Mouse (Mus musculus): Measurements from ENCODE around the gene Mamstr.

Gene Mamstr

DNA sequence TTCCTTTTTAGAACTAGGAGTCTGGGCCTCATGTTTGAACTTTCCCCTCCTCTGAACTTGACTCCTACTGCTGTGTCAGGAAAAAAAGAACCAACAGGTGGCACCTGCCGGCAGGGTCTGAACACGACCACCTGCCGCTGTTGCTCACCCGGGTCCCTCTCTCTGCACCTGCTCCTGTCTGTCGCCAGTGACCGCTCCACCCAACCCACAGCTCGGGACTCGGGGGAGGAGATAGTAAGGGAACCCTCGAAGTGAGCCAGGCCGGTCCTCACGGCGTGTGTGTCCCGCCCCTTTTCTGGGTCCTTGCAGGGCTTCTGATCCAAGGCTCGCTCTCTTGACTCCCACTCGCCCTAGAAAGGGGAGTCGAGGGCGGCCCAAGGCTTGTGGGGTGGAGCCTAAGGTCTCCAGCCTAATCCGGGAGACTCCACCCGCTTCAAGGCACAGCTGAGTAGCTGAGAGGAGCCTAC is at the start of gene Mamstr:
Gene Mamstr (plus strand): TSS at position 417 of the 467 bp plus-strand sequence.
- DNase-seq, result no peak

GRCm38 (mm10) chr7:45590874-45591273 is 48.9 kb upstream of the Mamstr start:
- no peak for DNase-seq

DNA sequence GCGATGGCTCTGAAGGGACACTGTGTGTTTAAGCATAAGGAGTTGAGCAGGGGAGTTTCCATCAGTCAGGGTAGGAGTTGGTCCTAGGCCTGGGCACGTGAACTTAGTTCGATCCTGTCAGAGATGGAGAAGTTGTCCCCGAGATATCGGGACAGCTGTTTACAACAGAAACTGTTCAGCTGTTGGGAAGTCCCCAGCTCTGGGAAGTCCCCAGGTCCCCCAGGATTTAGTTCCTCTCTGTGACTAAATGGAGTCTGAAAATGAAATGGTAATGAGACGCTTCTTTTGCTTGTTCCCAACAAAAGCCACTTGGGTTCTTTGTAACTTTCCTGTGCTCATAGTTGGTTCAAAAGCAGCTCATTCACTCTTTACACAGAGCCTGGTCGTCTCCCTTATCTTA is 47.9 kb upstream of the Mamstr start:
- DNase-seq, result no peak

GRCm38 (mm10) chr7:45593118-45593815 is 46.5 kb upstream of the Mamstr start:
- peak; percentile 78 for DNase-seq

DNA sequence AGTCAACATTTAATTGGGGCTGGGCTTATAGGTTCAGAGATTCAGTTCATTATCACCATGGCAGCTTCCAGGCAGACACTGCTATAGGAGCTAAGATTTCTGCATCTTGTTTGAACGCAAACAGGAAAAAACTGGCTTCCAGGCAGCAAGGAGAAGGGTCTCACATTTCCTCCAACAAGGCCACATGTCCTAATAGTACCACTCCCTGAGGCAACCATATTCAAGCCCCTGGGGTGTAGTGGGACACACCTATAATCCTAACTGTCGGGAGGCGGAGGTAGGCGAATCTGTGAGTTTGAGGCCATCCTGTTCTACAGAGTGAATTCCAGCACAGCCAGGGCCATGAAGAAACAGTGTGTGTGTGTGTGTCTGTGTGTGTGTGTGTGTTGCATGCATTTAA is 44.6 kb upstream of the Mamstr start:
- DNase-seq, result no peak

DNA sequence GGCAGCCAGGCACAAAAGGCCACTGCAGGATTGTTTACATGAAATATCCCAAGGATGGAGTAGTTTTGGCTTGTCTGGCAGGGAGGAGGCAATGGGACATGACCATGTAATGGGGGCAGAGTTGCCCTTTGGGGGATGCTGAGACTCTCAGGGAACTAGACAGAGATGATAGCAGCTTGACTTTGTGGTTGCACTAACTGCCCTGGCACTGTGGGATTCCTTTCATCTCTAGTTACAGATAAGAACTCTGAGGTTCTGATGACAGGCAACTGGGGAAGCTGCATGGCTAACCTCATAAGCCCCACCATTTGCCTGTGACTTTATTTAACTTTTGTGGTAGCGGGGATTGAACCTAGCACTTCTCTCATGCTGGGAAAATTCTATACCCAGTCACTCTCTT is 43.7 kb upstream of the Mamstr start:
- DNase-seq, result no peak

- no peak for DNase-seq
These were observed 42.8 kb upstream of the Mamstr start for GRCm38 (mm10) chr7:45597013-45597412.

- DNase-seq, result no peak
These were observed 42.2 kb upstream of the Mamstr start for GRCm38 (mm10) chr7:45597527-45597926.

DNA sequence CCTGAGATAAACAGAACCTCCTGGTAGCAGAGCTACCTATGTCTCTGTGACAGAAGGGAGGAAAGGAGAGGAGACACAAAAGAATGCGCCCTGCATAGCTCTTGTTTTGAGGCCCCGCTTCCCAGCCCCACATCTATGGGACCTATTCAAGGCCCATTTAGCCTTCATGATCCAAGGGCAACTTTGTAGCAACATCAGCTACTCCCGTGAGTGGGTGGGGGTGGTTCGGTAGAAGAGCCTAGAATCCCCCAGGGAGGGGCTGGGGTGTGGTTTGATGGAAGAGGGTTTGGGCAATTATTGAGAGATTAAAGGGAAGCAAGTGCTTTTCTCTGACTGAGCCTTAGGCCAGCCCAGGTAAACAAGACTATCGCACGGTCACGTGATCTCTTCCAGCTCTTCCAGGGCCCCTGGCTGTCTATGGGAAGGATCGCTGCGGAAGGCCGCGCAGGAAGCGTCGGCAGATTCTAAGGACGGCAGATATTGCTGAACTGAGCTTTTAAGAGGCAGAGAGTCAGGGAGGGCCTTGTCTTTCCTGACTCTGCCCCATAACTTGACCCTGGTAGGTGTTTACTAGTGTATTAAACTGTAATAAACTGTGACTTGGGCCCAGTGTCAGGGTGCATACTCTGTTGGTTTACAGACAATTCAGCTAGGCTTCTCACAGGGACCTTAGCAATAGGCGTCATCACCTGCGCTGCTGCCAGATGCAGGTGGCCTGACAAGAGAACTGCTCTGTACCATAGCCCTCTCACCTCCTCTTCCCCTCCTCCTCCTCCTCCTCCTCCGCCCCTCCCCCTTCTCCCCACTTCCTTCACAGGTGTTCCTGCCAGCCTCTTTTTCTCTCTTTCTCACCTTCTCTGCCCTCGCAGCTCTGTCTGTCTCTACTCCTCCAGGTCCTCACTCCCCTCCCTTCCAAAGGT is 40.6 kb upstream of the Mamstr start:
- peak; percentile 89 for DNase-seq

GRCm38 (mm10) chr7:45605704-45606289 is 34.0 kb upstream of the Mamstr start:
- no peak for DNase-seq

GRCm38 (mm10) chr7:45609511-45609910 is 30.3 kb upstream of the Mamstr start:
- no peak for DNase-seq

GRCm38 (mm10) chr7:45616277-45616676 is 23.5 kb upstream of the Mamstr start:
- DNase-seq, result no peak

GRCm38 (mm10) chr7:45617042-45617695 is 22.6 kb upstream of the Mamstr start, which contains the start of gene Fut1:
TSS of gene Fut1 (plus strand) at chr7:45617289.
- no peak for DNase-seq

GRCm38 (mm10) chr7:45618316-45618715 is 21.5 kb upstream of the Mamstr start:
- no peak for DNase-seq

GRCm38 (mm10) chr7:45619592-45619991 is 20.2 kb upstream of the Mamstr start:
- no peak for DNase-seq

DNA sequence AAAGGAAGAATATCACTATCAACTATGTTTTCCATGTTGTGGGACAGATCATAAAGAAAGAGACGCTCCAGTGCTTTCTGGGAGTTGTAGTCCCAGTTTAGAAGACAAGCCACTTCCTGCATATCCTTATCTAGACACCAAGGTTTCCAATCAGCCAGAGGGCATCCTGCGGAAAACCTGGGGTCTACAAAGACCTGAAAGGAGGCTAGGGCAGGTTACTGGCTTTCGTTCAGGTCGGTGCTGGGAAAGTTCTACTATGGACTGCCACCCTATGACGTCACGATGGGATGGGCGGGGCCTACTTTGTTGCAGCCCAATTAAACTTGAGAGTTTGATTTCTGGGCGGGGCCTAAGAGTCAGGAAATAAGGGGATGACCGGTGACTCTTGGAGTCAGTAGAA is 18.3 kb upstream of the Mamstr start, which contains the start of gene Izumo1:
Gene Izumo1 (plus strand): TSS at position 369 of the 400 bp plus-strand sequence.
- no peak for DNase-seq

DNA sequence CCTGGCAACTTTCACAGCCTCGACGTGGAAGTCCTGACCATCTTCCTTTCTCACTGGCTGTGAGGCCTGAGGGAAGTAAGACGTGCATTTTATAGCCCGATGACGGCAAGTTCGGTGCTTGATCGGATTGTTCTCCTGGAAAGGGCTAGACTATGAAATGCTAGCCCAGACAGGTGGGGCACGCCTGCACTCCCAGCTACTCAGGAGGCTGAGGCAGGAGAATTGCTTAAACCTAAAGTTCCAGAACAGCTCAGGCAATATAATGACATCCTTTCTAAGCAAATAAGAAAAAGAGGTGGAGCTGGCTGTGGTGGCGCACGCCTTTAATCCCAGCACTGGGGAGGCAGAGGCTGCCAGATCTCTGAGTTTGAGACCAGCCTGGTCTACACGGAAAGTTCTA is 16.3 kb upstream of the Mamstr start:
- DNase-seq, result no peak

DNA sequence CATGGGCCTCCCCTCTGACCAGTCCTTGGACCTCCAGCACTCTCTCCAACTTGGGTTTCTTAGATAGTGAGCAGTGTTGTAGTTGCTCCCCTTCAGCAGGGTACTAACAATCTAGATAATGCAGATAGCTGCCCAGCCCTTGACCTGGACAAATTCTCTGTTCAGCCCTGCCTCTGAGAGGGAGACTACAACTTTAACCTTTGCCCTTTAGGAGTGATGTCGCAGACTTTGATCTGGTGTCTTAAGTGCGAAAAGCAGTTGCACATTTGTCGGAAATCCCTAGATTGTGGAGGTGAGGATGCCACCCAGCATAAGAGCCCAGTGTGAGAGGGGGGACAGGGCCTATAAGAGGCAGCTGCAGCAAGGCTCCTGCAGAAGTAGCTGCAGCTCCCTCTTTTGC is 15.1 kb upstream of the Mamstr start:
- no peak for DNase-seq

- DNase-seq, result no peak
These were observed 14.3 kb upstream of the Mamstr start for GRCm38 (mm10) chr7:45625481-45625880.

GRCm38 (mm10) chr7:45626571-45627076 is 13.2 kb upstream of the Mamstr start:
- DNase-seq, result no peak

- DNase-seq, result no peak
These were observed 12.5 kb upstream of the Mamstr start, which contains the start of gene Rasip1 for GRCm38 (mm10) chr7:45627261-45627660. TSS of gene Rasip1 (plus strand) at chr7:45627488.
